Mouse (Mus musculus) layer of hippocampus, postnatal 36 days (tissue): ENCODE measurements at regions not wholly inside any gene's neighbourhood (a gene's known extent, or its start where the extent isn't known, plus 50 kb on each side); places are given as distances from the start of the nearest gene placed in this dataset.

Experiments
- DNase-seq, 2 experiments: peaks; one replicate each; pipeline ENCODE4 v3.0.0; 2022

DNA sequence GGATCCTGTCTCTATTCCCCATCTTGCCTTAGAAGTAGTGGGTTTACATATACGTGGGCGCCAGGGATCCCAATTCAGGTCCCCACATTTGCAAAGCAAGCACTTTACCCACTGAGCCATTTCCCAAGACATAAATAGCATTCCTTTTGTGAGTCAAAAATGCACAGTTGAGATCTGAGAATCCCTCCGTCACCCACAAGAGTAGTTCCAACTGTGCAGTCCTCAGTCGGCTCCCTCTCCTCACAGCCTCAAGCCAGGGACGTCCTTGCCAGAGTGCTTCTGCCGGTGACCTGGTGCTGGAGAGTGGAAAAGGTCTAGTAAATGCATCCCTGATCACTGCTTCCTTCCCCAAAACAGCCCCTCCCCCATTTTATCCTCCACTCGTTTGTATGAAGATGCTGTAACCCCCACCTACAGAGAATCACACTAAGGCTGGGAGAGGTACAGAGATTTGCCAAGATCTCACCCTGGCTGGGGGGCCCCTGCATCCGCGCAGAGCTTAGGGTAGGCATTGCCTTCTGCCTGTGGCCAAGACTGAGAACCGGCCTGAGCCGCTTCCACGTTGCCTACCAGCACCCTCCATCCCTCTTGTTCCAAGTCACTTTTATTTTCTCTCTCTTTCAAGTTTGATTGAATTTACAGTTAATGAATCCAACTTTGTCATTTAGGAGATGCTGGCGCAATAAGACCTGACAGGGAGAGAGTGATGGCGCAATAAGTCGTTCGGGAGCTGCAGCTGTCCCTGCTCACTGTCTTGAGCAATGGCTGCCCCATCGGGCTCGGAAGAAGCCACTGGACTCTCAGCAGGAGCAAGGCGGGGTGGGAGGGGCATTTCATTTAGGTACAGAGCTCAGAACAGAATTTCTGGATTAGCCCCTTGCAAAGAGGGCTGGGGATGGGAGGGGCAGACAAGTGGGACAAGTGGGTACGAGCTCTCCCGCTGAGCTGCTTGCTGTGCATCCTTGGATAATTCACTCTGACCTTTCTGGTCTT lies 74.5 kb upstream of the Zfp618 start:
- no peak for DNase-seq

DNA sequence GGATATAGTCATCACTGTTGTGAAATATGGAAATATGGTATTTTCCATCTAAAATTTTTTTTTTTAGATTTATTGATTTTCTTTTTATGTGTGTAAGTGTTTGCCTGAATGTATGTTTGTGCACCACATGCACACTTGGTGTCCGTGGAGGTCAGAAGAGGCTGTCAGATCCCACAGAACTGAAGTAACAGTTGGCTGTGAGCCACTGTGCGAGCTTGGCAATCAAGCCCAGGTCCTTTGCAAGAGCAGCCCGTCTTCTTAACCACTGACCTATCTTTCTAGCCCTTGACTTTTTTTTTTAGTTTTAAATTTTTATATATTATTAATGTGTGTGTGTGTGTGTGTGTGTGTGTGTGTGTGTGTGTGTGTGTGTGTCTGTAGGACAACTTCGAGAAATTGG lies 52.5 kb upstream of the Zfp618 start:
- no peak for DNase-seq
